Mouse (Mus musculus): Measurements from ENCODE around the gene B230219D22Rik.

DNA sequence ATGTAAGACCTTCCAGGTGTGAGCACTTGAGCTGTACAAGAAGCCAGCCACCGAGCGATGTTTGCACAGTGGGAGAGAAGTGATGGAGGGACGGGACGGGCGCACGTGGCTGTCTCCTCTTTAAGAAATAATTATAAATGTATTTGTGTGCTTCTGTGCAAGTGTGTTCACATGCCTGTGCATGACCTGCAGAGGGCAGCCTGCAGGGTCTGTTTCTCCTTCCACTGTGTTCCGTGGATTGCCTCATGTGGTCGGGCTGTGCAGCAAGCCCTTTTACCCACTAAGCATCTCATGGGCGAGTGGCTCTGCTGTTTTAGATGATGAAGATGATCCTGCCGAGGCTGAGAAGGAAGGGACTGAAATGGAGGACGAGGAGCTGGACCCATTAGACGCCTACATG lies 42.8 kb upstream of the B230219D22Rik start:
- no peak for TF ChIP-seq GATA1 (IDR thresholded peaks at IDR 0.05; ENCODE audit: borderline replicate concordance, low read length)
- TF ChIP-seq FLI1 (IDR thresholded peaks at IDR 0.05; ENCODE audit: low read length), result no peak

All from megakaryocyte, embryonic 14.5 days (primary cell).